Mouse (Mus musculus): ENCODE measurements at regions not wholly inside any gene's neighbourhood (a gene's known extent, or its start where the extent isn't known, plus 50 kb on each side); places are given as distances from the start of the nearest gene placed in this dataset.

GRCm38 (mm10) chr12:52397718-52398510 lies 105.9 kb upstream of the Arhgap5 start:
- H3K4me1 ChIP-seq (ENCODE audit: control insufficient read depth, insufficient read depth, low read length), result peaks cover 12% of the 10 kb centered on the region
- H3K4me3 ChIP-seq (ENCODE audit: insufficient read depth, low read depth, low read length), result no peak overlapping the region
- TF ChIP-seq CTCF (IDR thresholded peaks at IDR 0.05; ENCODE audit: insufficient read depth, low read depth, low read length) (no peak), POLR2A (IDR thresholded peaks at IDR 0.05; ENCODE audit: insufficient read depth, low read depth, low read length) (no peak)
- WGBS, result 53% methylated on average over 2 of the region's 2 CpGs
- no peak overlapping the region for H3K27ac ChIP-seq (ENCODE audit: insufficient read depth, low read depth, low read length)

GRCm38 (mm10) chr12:52398511-52398975 lies 105.2 kb upstream of the Arhgap5 start:
- Histone ChIP-seq H3K4me1 (ENCODE audit: control insufficient read depth, insufficient read depth, low read length) (peaks cover 12% of the 10 kb centered on the region), H3K4me3 (ENCODE audit: insufficient read depth, low read depth, low read length) (no peak overlapping the region), H3K27ac (ENCODE audit: insufficient read depth, low read depth, low read length) (no peak overlapping the region)
- TF ChIP-seq POLR2A (IDR thresholded peaks at IDR 0.05; ENCODE audit: insufficient read depth, low read depth, low read length) (no peak), CTCF (IDR thresholded peaks at IDR 0.05; ENCODE audit: insufficient read depth, low read depth, low read length) (no peak)
- 53% methylated on average over 6 of the region's 6 CpGs for WGBS

- 89% methylated on average over 3 of the region's 3 CpGs for WGBS
- no peak overlapping the region for H3K27ac ChIP-seq (ENCODE audit: insufficient read depth, low read depth, low read length)
- peaks cover 12% of the 10 kb centered on the region for H3K4me1 ChIP-seq (ENCODE audit: control insufficient read depth, insufficient read depth, low read length)
- TF ChIP-seq CTCF (IDR thresholded peaks at IDR 0.05; ENCODE audit: insufficient read depth, low read depth, low read length), result no peak
- H3K4me3 ChIP-seq (ENCODE audit: insufficient read depth, low read depth, low read length), result no peak overlapping the region
These were observed 103.7 kb upstream of the Arhgap5 start for GRCm38 (mm10) chr12:52400099-52400498.

GRCm38 (mm10) chr12:52402711-52403110 lies 101.1 kb upstream of the Arhgap5 start:
- no peak overlapping the region for H3K4me3 ChIP-seq (ENCODE audit: insufficient read depth, low read depth, low read length)
- TF ChIP-seq CTCF (IDR thresholded peaks at IDR 0.05; ENCODE audit: insufficient read depth, low read depth, low read length) (no peak), POLR2A (IDR thresholded peaks at IDR 0.05; ENCODE audit: insufficient read depth, low read depth, low read length) (no peak)
- H3K27ac ChIP-seq (ENCODE audit: insufficient read depth, low read depth, low read length), result no peak overlapping the region
- H3K4me1 ChIP-seq (ENCODE audit: control insufficient read depth, insufficient read depth, low read length), result peaks cover under 1% of the 10 kb centered on the region
- WGBS, result 95% methylated on average over 4 of the region's 4 CpGs

- no peak for TF ChIP-seq CTCF (IDR thresholded peaks at IDR 0.05; ENCODE audit: insufficient read depth, low read depth, low read length)
- TF ChIP-seq POLR2A (IDR thresholded peaks at IDR 0.05; ENCODE audit: insufficient read depth, low read depth, low read length), result no peak
- no peak overlapping the region for H3K4me3 ChIP-seq (ENCODE audit: insufficient read depth, low read depth, low read length)
- WGBS, result 80% methylated on average over 6 of the region's 6 CpGs
- H3K27ac ChIP-seq (ENCODE audit: insufficient read depth, low read depth, low read length), result no peak overlapping the region
- no peaks in the 10 kb centered on the region for H3K4me1 ChIP-seq (ENCODE audit: control insufficient read depth, insufficient read depth, low read length)
These were observed 97.4 kb upstream of the Arhgap5 start for GRCm38 (mm10) chr12:52406386-52406785.

- 92% methylated on average over 8 of the region's 8 CpGs for WGBS
- Histone ChIP-seq H3K27ac (ENCODE audit: insufficient read depth, low read depth, low read length) (no peak overlapping the region), H3K4me3 (ENCODE audit: insufficient read depth, low read depth, low read length) (no peak overlapping the region), H3K4me1 (ENCODE audit: control insufficient read depth, insufficient read depth, low read length) (no peaks in the 10 kb centered on the region; the same call in 1 of the 2 replicates)
- TF ChIP-seq CTCF (IDR thresholded peaks at IDR 0.05; ENCODE audit: insufficient read depth, low read depth, low read length), result no peak
- no peak for TF ChIP-seq POLR2A (IDR thresholded peaks at IDR 0.05; ENCODE audit: insufficient read depth, low read depth, low read length)
These were observed 95.4 kb upstream of the Arhgap5 start for GRCm38 (mm10) chr12:52408307-52408895.

DNA sequence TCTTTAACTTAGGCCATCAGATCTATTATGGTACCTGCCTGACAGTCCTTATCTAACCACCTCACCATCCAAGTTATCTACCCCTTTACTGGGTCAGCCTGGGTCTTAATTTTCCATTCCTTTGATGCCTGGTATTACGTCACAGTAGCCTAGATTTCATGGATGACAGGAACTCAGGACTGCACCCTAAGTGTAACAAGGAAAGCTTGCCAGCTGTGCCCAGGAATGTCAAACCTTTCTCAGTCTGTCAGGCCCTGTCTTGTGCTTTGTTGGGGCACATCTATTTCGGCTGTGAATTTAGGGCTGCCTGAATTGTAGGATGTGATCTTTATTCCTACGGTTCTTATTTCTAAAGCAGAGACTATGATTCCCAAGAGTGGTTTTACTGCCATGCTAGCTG lies 94.6 kb upstream of the Arhgap5 start:
- H3K27ac ChIP-seq (ENCODE audit: insufficient read depth, low read depth, low read length), result no peak overlapping the region
- no peak for TF ChIP-seq CTCF (IDR thresholded peaks at IDR 0.05; ENCODE audit: insufficient read depth, low read depth, low read length)
- no peak for TF ChIP-seq POLR2A (IDR thresholded peaks at IDR 0.05; ENCODE audit: insufficient read depth, low read depth, low read length)
- WGBS, result 98% methylated on average over 3 of the region's 3 CpGs
- no peak overlapping the region for H3K4me3 ChIP-seq (ENCODE audit: insufficient read depth, low read depth, low read length)
- H3K4me1 ChIP-seq (ENCODE audit: control insufficient read depth, insufficient read depth, low read length), result no peaks in the 10 kb centered on the region; the same call in 1 of the 2 replicates

DNA sequence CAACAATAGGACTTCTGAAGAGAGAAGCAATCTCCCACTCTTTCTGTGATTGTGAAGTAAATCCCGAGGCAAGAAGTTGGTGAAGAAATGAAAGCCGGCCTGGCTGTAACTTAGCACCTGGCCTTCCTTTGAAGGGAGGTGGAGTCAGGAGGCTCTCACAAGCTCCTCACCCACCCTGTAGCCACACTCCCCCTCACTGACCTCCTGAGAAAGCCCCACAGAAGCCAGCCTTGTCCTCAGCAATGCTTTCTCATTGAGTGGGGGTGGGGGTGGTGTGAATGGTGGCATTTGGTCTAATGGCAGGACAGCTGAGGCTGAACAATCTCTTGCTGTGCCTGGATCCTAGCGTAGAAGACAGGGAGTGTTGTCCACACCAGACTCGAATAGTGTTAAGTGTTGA lies 91.6 kb upstream of the Arhgap5 start:
- Histone ChIP-seq H3K27ac (ENCODE audit: insufficient read depth, low read depth, low read length) (no peak overlapping the region; the same call in 1 of the 2 replicates), H3K4me3 (ENCODE audit: insufficient read depth, low read depth, low read length) (no peak overlapping the region), H3K4me1 (ENCODE audit: control insufficient read depth, insufficient read depth, low read length) (no peaks in the 10 kb centered on the region; the same call in 1 of the 2 replicates)
- no peak for TF ChIP-seq POLR2A (IDR thresholded peaks at IDR 0.05; ENCODE audit: insufficient read depth, low read depth, low read length)
- no peak for TF ChIP-seq CTCF (IDR thresholded peaks at IDR 0.05; ENCODE audit: insufficient read depth, low read depth, low read length)
- WGBS, result 83% methylated on average over 4 of the region's 4 CpGs

DNA sequence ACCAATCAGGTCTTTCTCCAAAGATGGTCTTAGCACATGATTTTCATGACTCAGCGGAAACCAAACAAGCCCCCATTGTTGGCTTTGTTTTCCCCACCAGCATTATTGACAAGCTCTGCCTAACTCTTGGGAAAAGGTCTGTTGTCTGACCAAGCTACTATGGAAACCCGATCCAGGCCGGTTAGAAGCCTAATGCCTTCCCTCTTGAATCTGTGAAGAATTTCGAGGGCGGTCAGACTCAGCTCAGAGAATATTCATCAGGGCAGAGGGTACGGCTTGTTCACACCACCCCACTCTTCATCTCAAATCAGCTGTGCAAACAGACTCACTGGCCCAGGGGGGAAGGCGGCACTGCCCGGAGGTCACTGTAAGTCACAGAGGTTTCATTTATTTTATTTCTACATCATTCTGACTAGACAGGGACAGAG lies 90.7 kb upstream of the Arhgap5 start:
- H3K4me1 ChIP-seq (ENCODE audit: control insufficient read depth, insufficient read depth, low read length), result no peaks in the 10 kb centered on the region; the same call in 1 of the 2 replicates
- no peak overlapping the region for H3K27ac ChIP-seq (ENCODE audit: insufficient read depth, low read depth, low read length)
- 51% methylated on average over 8 of the region's 8 CpGs for WGBS
- TF ChIP-seq POLR2A (IDR thresholded peaks at IDR 0.05; ENCODE audit: insufficient read depth, low read depth, low read length), result no peak
- no peak for TF ChIP-seq CTCF (IDR thresholded peaks at IDR 0.05; ENCODE audit: insufficient read depth, low read depth, low read length)
- H3K4me3 ChIP-seq (ENCODE audit: insufficient read depth, low read depth, low read length), result no peak overlapping the region

All from olfactory bulb, adult 2 months (tissue).